ENCODE assay signal across 12 mouse cellular contexts in genomic region chr1:165665758-165666157, GRCm38 (mm10).
"Had no signal": no experiment of that assay in that cellular context is flagged by ENCODE, and none has a peak within 500 bp of the region (broad histone marks: within the 10 kb centered on the region; RNA-seq: fewer than 3 reads in every experiment).

No protein-coding gene starts in this region.

- H3K36me3 ChIP-seq: limb, embryonic 12.5 days; liver, embryonic 15.5 days; midbrain, embryonic 13.5 days; stomach, embryonic 15.5 days had no signal

- DNase-seq: lung, adult 2 months; lung, postnatal 36 days; right cerebral cortex, postnatal 14 days; thymus, adult 2 months; thymus, postnatal 25 days had no signal

- H3K9ac ChIP-seq: limb, embryonic 12.5 days; liver, embryonic 15.5 days; midbrain, embryonic 13.5 days; stomach, embryonic 15.5 days had no signal

- H3K4me1 ChIP-seq: liver, embryonic 15.5 days; stomach, embryonic 15.5 days had no signal

- H3K9me3 ChIP-seq: limb, embryonic 12.5 days; liver, embryonic 15.5 days; midbrain, embryonic 13.5 days; stomach, embryonic 15.5 days had no signal

- H3K27me3 ChIP-seq: limb, embryonic 12.5 days; liver, embryonic 15.5 days; midbrain, embryonic 13.5 days; stomach, embryonic 15.5 days had no signal

- H3K27ac ChIP-seq: layer of hippocampus, adult 2 months; limb, embryonic 12.5 days; liver, embryonic 15.5 days; midbrain, embryonic 13.5 days; stomach, embryonic 15.5 days had no signal

- H3K4me2 ChIP-seq: limb, embryonic 12.5 days; liver, embryonic 11.5 days; liver, embryonic 15.5 days; midbrain, embryonic 13.5 days; stomach, embryonic 15.5 days had no signal

- ATAC-seq: lung, postnatal 0 days; midbrain, embryonic 13.5 days had no signal

- H3K4me3 ChIP-seq: layer of hippocampus, adult 2 months; limb, embryonic 12.5 days; liver, embryonic 15.5 days; midbrain, embryonic 13.5 days; stomach, embryonic 15.5 days had no signal
